Mouse (Mus musculus): ENCODE measurements around the gene Pth.

GRCm38 (mm10) chr7:113419070-113419782, 30.9 kb upstream of the Pth start:
- TF ChIP-seq USF2 (IDR thresholded peaks at IDR 0.05; ENCODE audit: borderline replicate concordance in 1 of 2, insufficient read depth in 1 of 2, low read depth in 1 of 2, low read length in 2 of 2) (no peak), HCFC1 (IDR thresholded peaks at IDR 0.05; ENCODE audit: low read depth, low read length) (no peak), CTCF (IDR thresholded peaks at IDR 0.05 in 2 of 3, conservative IDR thresholded peaks at IDR 0.05 in 1 of 3; ENCODE audit: control insufficient read depth in 1 of 3, insufficient read depth in 1 of 3, low read depth in 2 of 3, low read length in 3 of 3, poor library complexity in 1 of 3, severe bottlenecking in 1 of 3) (no peak), MYC (IDR thresholded peaks at IDR 0.05; ENCODE audit: low read depth, low read length) (no peak; the same call in 1 of the 2 replicates), POLR2A (IDR thresholded peaks at IDR 0.05; ENCODE audit: control insufficient read depth in 1 of 2, insufficient read depth in 1 of 2, low read depth in 1 of 2, low read length in 2 of 2, poor library complexity in 1 of 2) (no peak), ZC3H11A (IDR thresholded peaks at IDR 0.05; ENCODE audit: low read depth, low read length) (no peak), POLR2AphosphoS5 (IDR thresholded peaks at IDR 0.05; ENCODE audit: borderline replicate concordance, low read depth, low read length) (no peak), TAL1 (IDR thresholded peaks at IDR 0.05; ENCODE audit: low read length) (peak; percentile 36), CHD1 (IDR thresholded peaks at IDR 0.05; ENCODE audit: low read depth, low read length) (no peak), TCF12 (IDR thresholded peaks at IDR 0.05; ENCODE audit: low read depth, low read length) (peak; percentile 52; the same call in 1 of the 2 replicates), MAX (IDR thresholded peaks at IDR 0.05; ENCODE audit: low read length) (peak; percentile 57; the same call in 1 of the 2 replicates), RAD21 (IDR thresholded peaks at IDR 0.05; ENCODE audit: low read depth, low read length) (no peak)

All from MEL (cell line).